Mouse (Mus musculus) midbrain, embryonic 14.5 days (tissue): Measurements from ENCODE around the gene Dnpep. TPM values are rescaled to one million over a fixed set of nuclear protein-coding genes. Genes with fewer than 3 reads are reported as not detected.

ENCODE experiments used
- ATAC-seq: fragments of 200-750 bp; cut with Nextera tagmentation; 2 replicates; pipeline ENCODE4 v1.8.0; 2017; ENCODE audit warnings: moderate number of reproducible peaks, moderate library complexity; ENCODE audit not compliant: low FRiP score, low TSS enrichment
- DNase-seq: peaks from one replicate; pipeline ENCODE4 v3.0.0-alpha.2; 2015
- H3K27ac ChIP-seq: fragments of 300-500 bp; sonication (generic); replicated peaks from 2 replicates; pipeline ENCODE4 v1.5.1; 2014; ENCODE audit warnings: mild to moderate bottlenecking, low read depth, low read length, moderate library complexity
- H3K27me3 ChIP-seq: fragments of 300-500 bp; sonication (generic); 2 replicates; pipeline ENCODE4 v1.6.1; 2014; ENCODE audit warnings: low read length, control low read depth, mixed read lengths; ENCODE audit not compliant: control insufficient read depth, insufficient read depth
- H3K36me3 ChIP-seq: fragments of 300-500 bp; sonication (generic); 2 replicates; pipeline ENCODE4 v1.6.1; 2014; ENCODE audit warnings: low read length, control low read depth; ENCODE audit not compliant: control insufficient read depth, insufficient read depth
- H3K4me1 ChIP-seq: fragments of 300-500 bp; sonication (generic); 2 replicates; pipeline ENCODE4 v1.6.1; 2014; ENCODE audit warnings: mild to moderate bottlenecking, antibody characterized with exemption, low read length, control low read depth; ENCODE audit not compliant: control insufficient read depth, insufficient read depth
- H3K4me2 ChIP-seq: fragments of 300-500 bp; sonication (generic); 2 replicates; pipeline ENCODE4 v1.6.1; 2014; ENCODE audit warnings: mild to moderate bottlenecking, low read length, moderate library complexity
- H3K4me3 ChIP-seq: fragments of 300-500 bp; sonication (generic); replicated peaks from 2 replicates; pipeline ENCODE4 v1.5.1; 2014; ENCODE audit warnings: low read depth, low read length
- H3K9ac ChIP-seq: fragments of 300-500 bp; sonication (generic); replicated peaks from 2 replicates; pipeline ENCODE4 v1.6.1; 2014; ENCODE audit warnings: mild to moderate bottlenecking, low read length, moderate library complexity
- H3K9me3 ChIP-seq: fragments of 300-500 bp; sonication (generic); 2 replicates; pipeline ENCODE4 v1.6.1; 2016; ENCODE audit warnings: low read length, control low read depth, mixed read lengths; ENCODE audit not compliant: control insufficient read depth
- WGBS: fragments of 180-500 bp; shearing (Covaris S2); extraction: QIAGEN DNeasy Blood & Tissue Kit; methylation state at CpG from one replicate; pipeline ENCODE4 v1.1.7; 2014; 5-methylcytosine and 5-hydroxymethylcytosine counted together
- polyA plus RNA-seq: library from polyadenylated mRNA; unstranded; fragments of >200 nt; fragmentation: Nextera tagmentation; extraction: Ambion mirVana; gene quantifications from 2 replicates; pipeline ENCODE4 v1.2.1, GENCODE M21; 2014

Dnpep gene
- polyA plus RNA-seq, 1 experiment from 2014 or later, result 146 TPM

DNA sequence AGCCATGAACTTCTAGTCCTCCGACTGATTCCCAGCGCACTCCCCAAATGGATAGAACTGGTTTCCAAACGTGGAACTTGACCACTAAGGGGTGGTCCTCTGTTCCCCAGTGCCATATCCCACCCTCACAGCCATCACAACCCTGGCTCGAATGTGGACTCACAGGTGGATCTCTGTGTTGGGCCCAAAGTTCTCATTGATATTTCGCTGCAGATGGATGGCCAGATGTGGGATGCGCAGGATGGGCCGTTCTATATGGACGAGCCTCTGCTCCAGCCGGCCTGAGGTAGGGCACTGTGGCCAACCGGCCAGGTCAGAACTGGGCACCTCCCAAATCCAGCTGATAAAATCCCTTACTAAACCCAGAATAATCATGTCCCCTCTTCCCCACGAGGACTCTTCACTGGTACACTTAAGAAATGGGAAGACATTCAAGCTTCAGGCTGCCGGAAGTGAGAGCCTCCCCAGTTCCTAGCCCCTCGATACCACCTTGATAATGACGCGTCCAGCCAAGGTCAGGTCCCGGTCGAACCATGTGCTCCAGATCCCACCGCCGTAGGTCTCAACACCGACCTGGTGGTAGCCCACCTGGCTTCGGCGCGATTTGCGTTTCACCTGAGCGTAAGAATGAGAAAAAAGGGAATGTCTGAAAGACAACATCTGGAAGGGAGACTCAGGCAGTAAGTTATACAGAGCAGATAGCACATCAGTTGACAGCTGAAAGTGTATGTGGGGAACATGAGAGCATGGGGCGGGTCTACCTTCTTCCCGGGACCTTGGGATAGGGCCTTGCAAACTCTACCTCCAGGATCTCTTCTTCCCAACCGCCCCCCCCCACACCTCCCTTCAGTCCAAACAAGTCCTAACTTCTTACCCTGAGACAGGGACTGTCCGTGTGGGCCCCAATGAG, 2.1 kb downstream of the Dnpep start:
- Histone ChIP-seq H3K4me3 (peak overlapping the region; percentile 72), H3K27ac (no peak overlapping the region; the same call in 1 of the 2 replicates), H3K4me2 (peak overlapping the region; percentile 80), H3K27me3 (no peaks in the 10 kb centered on the region), H3K4me1 (peaks cover 6% of the 10 kb centered on the region; the same call in 1 of the 2 replicates), H3K9me3 (no peaks in the 10 kb centered on the region), H3K9ac (peak overlapping the region; percentile 74), H3K36me3 (peaks cover 47% of the 10 kb centered on the region)
- ATAC-seq (no peak), DNase-seq (no peak)
- 87% methylated on average over 29 of the region's 29 CpGs for WGBS

DNA sequence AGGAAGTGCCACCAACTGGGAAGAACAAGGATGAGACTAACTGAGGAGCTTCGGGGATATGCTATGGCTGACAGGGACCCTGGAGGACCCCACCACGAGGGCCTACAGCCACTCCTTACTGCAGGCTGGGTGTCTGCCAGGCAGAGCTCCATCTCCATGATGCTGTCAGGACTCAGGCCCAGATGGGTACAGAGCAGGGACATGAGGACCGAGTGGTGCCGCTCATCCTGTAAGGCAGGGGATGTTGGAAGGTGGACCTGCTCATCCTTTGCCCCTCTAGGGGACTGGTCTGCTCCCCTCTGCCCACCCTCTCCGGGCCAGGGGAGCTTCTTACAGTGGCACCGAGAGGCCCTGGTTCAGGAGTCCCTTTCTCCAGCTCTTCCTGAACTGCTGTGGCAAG, 2.8 kb downstream of the Dnpep start:
- ATAC-seq (no peak), DNase-seq (no peak)
- no peak overlapping the region for H3K4me3 ChIP-seq
- H3K9ac ChIP-seq, result no peak overlapping the region
- H3K9me3 ChIP-seq, result no peaks in the 10 kb centered on the region
- H3K36me3 ChIP-seq, result peaks cover 54% of the 10 kb centered on the region
- no peaks in the 10 kb centered on the region for H3K27me3 ChIP-seq
- WGBS, result 92% methylated on average over 6 of the region's 6 CpGs
- H3K27ac ChIP-seq, result no peak overlapping the region
- H3K4me1 ChIP-seq, result peaks cover 6% of the 10 kb centered on the region; the same call in 1 of the 2 replicates
- H3K4me2 ChIP-seq, result no peak overlapping the region

DNA sequence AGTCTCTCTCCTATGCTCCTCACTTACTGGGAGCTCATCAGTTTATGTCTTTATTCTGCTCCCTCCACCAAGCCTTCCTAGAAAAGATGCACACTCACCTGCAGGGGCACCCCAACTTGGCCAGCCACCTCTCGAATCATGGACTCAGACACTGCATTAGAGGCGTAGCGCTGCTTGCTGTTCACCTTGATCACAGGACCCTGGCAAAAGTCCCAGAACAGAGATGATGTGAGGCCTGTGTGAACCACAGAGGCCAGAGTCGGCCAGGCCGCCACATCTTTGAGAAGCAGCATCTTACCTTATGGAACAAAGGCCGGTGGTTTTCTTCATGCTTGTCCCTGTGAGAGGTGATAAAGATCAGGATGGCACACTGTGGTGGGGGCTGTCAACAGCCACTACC, 6.1 kb downstream of the Dnpep start:
- Histone ChIP-seq H3K4me2 (no peak overlapping the region), H3K27me3 (no peaks in the 10 kb centered on the region), H3K9me3 (no peaks in the 10 kb centered on the region), H3K36me3 (peaks cover 87% of the 10 kb centered on the region), H3K9ac (no peak overlapping the region), H3K4me1 (peaks cover 6% of the 10 kb centered on the region; the same call in 1 of the 2 replicates), H3K27ac (no peak overlapping the region), H3K4me3 (no peak overlapping the region)
- ATAC-seq (no peak), DNase-seq (no peak)
- 94% methylated on average over 6 of the region's 6 CpGs for WGBS

DNA sequence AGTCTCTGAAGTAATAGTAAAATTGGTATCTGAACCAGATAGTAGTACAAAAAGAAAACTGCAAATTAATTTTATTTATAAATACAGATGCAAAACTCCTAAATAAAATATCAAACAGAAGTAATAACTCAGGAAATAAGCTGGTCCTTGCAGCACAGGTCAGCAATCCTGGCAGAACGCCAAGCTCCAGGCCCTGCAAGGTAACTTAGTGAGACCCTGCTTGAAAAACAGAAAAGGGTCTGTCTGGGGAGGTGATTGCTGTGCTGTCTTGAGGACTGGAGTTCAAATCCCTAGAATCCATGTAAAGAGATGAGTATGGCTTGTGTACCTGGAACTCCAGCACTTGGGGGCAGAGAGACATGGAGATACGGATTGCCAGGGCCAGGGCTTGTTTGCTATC, 13.1 kb downstream of the Dnpep start:
- no peaks in the 10 kb centered on the region for H3K9me3 ChIP-seq
- peaks cover 30% of the 10 kb centered on the region for H3K36me3 ChIP-seq
- WGBS, result 87% methylated on average over 2 of the region's 2 CpGs
- H3K4me3 ChIP-seq, result no peak overlapping the region
- no peaks in the 10 kb centered on the region for H3K4me1 ChIP-seq
- no peaks in the 10 kb centered on the region for H3K27me3 ChIP-seq
- H3K4me2 ChIP-seq, result no peak overlapping the region
- DNase-seq (no peak), ATAC-seq (no peak)
- H3K9ac ChIP-seq, result no peak overlapping the region
- no peak overlapping the region for H3K27ac ChIP-seq

DNA sequence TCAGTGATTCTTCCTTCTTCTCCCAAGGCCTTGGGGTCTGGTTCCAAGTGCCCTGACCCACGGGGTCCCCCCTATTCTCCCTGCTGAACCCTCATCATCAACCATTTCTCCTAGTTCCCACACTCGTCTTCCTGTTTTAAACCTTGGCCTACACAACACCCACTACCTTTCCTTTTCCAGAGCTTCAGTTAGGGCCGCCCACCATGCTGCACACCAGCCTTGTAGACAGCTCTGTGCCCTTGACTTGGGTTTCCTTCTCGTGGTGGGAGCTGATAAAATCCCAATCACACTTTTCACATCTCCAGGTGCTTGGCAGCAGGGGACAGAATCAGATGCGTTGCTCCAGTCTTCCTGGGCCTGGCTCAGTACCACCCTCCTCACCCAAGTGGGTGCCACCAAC, 23.5 kb downstream of the Dnpep start:
- Histone ChIP-seq H3K9ac (no peak overlapping the region), H3K27me3 (no peaks in the 10 kb centered on the region), H3K36me3 (no peaks in the 10 kb centered on the region), H3K4me3 (no peak overlapping the region), H3K27ac (no peak overlapping the region), H3K4me2 (no peak overlapping the region), H3K9me3 (no peaks in the 10 kb centered on the region), H3K4me1 (peaks cover 12% of the 10 kb centered on the region)
- WGBS, result 81% methylated on average over 5 of the region's 5 CpGs
- DNase-seq (no peak), ATAC-seq (no peak)

DNA sequence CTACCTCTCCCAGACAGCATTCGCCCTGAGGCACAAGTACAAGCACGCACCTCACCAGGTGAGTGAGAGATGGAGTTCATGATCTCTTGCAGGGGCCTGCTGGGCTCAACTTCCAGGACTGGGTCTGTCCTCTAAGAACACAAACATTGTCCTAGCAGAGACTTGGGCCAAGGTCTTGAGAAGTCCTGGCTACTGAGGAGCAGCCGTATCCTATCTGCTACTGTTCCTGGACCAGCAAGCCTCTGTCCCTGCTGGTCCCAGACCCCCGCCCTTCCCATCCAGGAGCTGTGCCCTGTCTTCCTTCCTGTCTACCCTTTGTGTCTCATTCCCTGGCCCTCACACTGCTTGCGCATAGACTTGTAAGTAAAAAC, 24.5 kb downstream of the Dnpep start:
- WGBS, result 92% methylated on average over 5 of the region's 5 CpGs

DNA sequence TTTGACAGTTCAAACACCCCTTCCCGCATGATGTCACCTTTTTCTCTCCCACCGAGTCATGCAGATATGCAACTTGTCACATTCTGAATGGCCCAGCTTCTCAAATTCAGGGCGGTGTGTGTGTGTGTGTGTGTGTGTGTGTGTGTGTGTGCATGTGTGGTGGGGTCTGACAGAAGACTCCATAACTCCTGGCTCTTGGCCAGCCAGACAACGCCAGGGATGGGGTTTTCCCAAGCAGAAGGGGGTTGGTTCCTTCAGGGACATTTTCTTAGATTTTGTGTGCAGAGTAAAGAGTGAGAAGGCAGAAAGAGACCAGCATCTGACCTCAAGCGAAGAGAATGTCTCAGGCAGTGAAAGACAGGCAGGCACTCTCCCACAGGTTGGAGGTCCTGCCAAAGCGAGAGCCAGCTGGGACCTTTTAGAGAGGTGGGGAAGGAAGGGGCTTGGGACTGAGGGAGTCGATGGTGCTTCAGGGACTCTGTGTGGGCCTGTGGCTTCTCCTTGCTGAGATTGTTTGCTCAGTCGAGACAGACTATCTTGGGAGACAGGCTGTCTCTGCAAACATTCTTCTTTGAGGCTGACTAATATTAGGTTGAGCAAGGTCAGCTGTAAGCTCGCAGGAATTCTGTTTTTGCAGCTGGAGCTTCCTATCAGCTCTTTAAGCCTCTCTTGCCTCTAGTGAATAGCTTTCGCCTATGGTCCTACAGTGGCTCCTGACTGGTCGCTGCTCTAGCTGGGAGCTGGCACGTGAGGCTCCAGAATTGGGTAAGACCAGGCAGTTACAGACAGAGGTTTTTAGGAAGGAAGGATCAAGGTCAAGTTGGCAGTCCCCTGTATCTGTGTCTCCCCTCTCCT, 25.1 kb downstream of the Dnpep start:
- no peaks in the 10 kb centered on the region for H3K36me3 ChIP-seq
- 62% methylated on average over 12 of the region's 12 CpGs for WGBS
- H3K9ac ChIP-seq, result no peak overlapping the region
- peak; percentile 15 for DNase-seq
- H3K4me3 ChIP-seq, result no peak overlapping the region
- no peak for ATAC-seq
- no peak overlapping the region for H3K27ac ChIP-seq
- no peak overlapping the region for H3K4me2 ChIP-seq
- no peaks in the 10 kb centered on the region for H3K27me3 ChIP-seq
- H3K9me3 ChIP-seq, result no peaks in the 10 kb centered on the region
- H3K4me1 ChIP-seq, result peaks cover 26% of the 10 kb centered on the region

More for the DNA sequence above, 24.5 kb downstream of the Dnpep start:
- H3K4me2 ChIP-seq, result no peak overlapping the region
- DNase-seq (no peak), ATAC-seq (no peak)
- no peaks in the 10 kb centered on the region for H3K9me3 ChIP-seq
- no peak overlapping the region for H3K4me3 ChIP-seq
- no peaks in the 10 kb centered on the region for H3K36me3 ChIP-seq
- H3K27ac ChIP-seq, result no peak overlapping the region
- H3K4me1 ChIP-seq, result peaks cover 22% of the 10 kb centered on the region
- no peaks in the 10 kb centered on the region for H3K27me3 ChIP-seq
- no peak overlapping the region for H3K9ac ChIP-seq

DNA sequence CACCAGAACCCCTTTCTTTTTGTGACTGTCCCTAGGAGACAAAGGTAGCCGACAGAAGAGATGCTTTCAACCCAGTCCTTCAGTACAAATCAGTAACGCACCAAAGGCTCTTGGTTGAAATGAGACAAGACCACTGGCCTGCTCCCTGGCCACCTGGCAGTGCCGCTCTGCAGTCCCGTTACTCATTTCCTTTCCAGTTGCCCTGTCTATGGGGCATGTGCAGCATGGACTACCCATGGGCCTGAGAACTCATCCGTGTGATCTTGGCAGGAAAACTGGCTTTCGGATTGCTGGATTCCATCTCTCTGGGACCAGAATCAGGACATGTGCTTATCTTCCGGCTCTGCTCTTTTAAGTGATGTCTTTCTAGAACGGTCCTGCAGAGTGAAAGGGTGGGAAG, 26.5 kb downstream of the Dnpep start:
- Histone ChIP-seq H3K36me3 (no peaks in the 10 kb centered on the region), H3K4me3 (no peak overlapping the region), H3K27me3 (no peaks in the 10 kb centered on the region), H3K27ac (no peak overlapping the region), H3K9ac (no peak overlapping the region), H3K9me3 (no peaks in the 10 kb centered on the region), H3K4me1 (peaks cover 26% of the 10 kb centered on the region), H3K4me2 (no peak overlapping the region)
- ATAC-seq, result no peak
- no peak for DNase-seq
- WGBS, result 81% methylated on average over 8 of the region's 8 CpGs
